Mouse (Mus musculus) hindbrain, embryonic 12.5 days (tissue): ENCODE data around the gene 1700025G04Rik. TPM values are rescaled to one million over a fixed set of nuclear protein-coding genes. Genes with fewer than 3 reads are reported as not detected.

ENCODE experiments used
- ATAC-seq: fragments of 200-750 bp; cut with Nextera tagmentation; 2 replicates; pipeline ENCODE4 v1.8.0; 2017; ENCODE audit warnings: moderate TSS enrichment; ENCODE audit not compliant: low FRiP score
- H3K27ac ChIP-seq: fragments of 300-500 bp; sonication (generic); 2 replicates; pipeline ENCODE4 v1.5.1; 2016; ENCODE audit warnings: mild to moderate bottlenecking
- H3K27me3 ChIP-seq: fragments of 300-500 bp; sonication (generic); 2 replicates; pipeline ENCODE4 v1.6.1; 2016; ENCODE audit warnings: mild to moderate bottlenecking
- H3K36me3 ChIP-seq: fragments of 300-500 bp; sonication (generic); 2 replicates; pipeline ENCODE4 v1.6.1; 2016; ENCODE audit warnings: mild to moderate bottlenecking
- H3K4me1 ChIP-seq: fragments of 300-500 bp; sonication (generic); 2 replicates; pipeline ENCODE4 v1.6.1; 2016
- H3K4me2 ChIP-seq: fragments of 300-500 bp; sonication (generic); replicated peaks from 2 replicates; pipeline ENCODE4 v1.6.1; 2016; ENCODE audit warnings: mild to moderate bottlenecking
- H3K4me3 ChIP-seq: fragments of 300-500 bp; sonication (generic); 2 replicates; pipeline ENCODE4 v1.5.1; 2016; ENCODE audit warnings: mild to moderate bottlenecking
- H3K9ac ChIP-seq: fragments of 300-500 bp; sonication (generic); 2 replicates; pipeline ENCODE4 v1.6.1; 2016; ENCODE audit warnings: mild to moderate bottlenecking, moderate library complexity
- H3K9me3 ChIP-seq: fragments of 300-500 bp; sonication (generic); replicated peaks from 2 replicates; pipeline ENCODE4 v1.6.1; 2016; ENCODE audit warnings: mild to moderate bottlenecking
- WGBS: fragments of 180-500 bp; shearing (Covaris S2); methylation state at CpG from one replicate; pipeline ENCODE4 v1.1.7; 2016; 5-methylcytosine and 5-hydroxymethylcytosine counted together
- polyA plus RNA-seq: library from polyadenylated mRNA; unstranded; fragments of >200 nt; fragmentation: Nextera tagmentation; extraction: Ambion mirVana; gene quantifications from 2 replicates; pipeline ENCODE4 v1.2.1, GENCODE M21; 2016

The 1700025G04Rik gene
- polyA plus RNA-seq, 1 experiment from 2014 or later, result 51.0 TPM

DNA sequence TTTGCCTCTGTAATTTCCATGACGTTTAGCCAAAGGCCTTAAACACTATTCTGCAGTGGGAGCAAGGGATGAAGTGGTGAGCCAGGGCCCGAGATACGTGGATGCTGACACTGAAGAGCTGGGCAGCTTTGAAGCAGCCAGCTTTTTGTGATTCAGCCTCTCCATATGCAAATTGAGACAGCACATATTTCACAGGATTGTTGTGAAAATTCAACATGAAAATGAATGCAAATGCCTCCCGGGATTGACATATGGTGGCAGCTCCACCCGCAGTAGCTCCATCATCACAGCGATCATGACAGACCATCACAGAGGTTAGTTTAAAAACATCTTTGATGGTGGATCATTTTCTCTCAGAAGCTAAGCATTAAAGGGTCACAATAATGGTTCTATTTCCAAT lies 85.4 kb downstream of the 1700025G04Rik start:
- no peak for ATAC-seq
- Histone ChIP-seq H3K27me3 (no peaks in the 10 kb centered on the region), H3K4me2 (no peak overlapping the region), H3K4me1 (peaks cover 30% of the 10 kb centered on the region; the same call in 1 of the 2 replicates), H3K9me3 (no peaks in the 10 kb centered on the region), H3K27ac (0 out of 2 replicates have a peak overlapping the region, but pooled peaks have one; percentile 46), H3K36me3 (peaks cover 10% of the 10 kb centered on the region; the same call in 1 of the 2 replicates), H3K9ac (no peak overlapping the region), H3K4me3 (no peak overlapping the region)
- 68% methylated on average over 6 of the region's 6 CpGs for WGBS

DNA sequence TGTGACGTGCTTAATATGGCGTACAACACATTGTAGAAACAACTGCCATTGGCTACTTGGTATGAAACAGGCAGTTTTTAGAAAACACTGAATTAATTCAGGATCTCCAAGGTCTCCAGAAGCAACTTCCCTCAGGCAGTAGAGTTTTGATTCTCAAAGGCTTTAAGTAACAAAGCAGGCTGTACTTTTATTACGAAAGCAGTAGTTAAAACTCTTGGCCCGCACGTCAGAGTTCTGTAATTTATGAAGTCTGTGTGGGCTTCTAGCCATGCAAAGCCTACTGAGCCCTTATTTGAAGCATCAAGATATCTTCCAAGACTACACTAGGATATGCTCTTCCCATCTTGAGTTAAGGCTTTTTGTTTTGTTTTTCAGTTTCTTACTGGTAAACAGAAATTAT lies 89.5 kb downstream of the 1700025G04Rik start:
- peaks cover 17% of the 10 kb centered on the region; the same call in 1 of the 2 replicates for H3K4me1 ChIP-seq
- 0 out of 2 replicates have a peak, but pooled peaks cover 4% of the 10 kb centered on the region for H3K36me3 ChIP-seq
- no peaks in the 10 kb centered on the region for H3K27me3 ChIP-seq
- H3K9ac ChIP-seq, result no peak overlapping the region
- no peak overlapping the region for H3K4me3 ChIP-seq
- no peak overlapping the region for H3K4me2 ChIP-seq
- H3K9me3 ChIP-seq, result no peaks in the 10 kb centered on the region
- no peak for ATAC-seq
- no peak overlapping the region for H3K27ac ChIP-seq
- WGBS, result 84% methylated on average over 5 of the region's 5 CpGs

DNA sequence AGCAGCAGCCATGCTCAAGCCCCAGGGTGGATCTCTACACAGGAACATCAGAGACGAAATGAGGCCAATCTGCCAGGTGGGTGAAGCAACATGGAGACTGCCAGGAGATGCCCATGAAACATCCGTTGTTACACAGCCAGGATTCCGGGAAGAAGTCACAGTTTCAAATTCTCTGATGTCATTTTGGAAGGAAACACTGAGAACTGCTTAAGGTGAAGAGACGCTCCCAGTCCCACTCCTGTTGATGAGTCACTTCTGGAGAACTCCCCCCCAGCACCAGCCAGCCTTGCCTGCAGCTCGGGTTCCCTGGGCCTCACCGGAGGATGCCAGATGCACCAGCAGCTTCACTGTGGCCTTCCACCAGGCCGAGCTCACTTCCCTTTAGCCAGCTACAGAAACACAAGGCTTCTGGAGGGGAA lies 90.5 kb downstream of the 1700025G04Rik start:
- Histone ChIP-seq H3K27ac (no peak overlapping the region), H3K9ac (no peak overlapping the region), H3K9me3 (no peaks in the 10 kb centered on the region), H3K4me3 (no peak overlapping the region), H3K27me3 (no peaks in the 10 kb centered on the region), H3K4me1 (peaks cover 15% of the 10 kb centered on the region), H3K36me3 (0 out of 2 replicates have a peak, but pooled peaks cover 4% of the 10 kb centered on the region), H3K4me2 (no peak overlapping the region)
- 75% methylated on average over 7 of the region's 7 CpGs for WGBS
- no peak for ATAC-seq

DNA sequence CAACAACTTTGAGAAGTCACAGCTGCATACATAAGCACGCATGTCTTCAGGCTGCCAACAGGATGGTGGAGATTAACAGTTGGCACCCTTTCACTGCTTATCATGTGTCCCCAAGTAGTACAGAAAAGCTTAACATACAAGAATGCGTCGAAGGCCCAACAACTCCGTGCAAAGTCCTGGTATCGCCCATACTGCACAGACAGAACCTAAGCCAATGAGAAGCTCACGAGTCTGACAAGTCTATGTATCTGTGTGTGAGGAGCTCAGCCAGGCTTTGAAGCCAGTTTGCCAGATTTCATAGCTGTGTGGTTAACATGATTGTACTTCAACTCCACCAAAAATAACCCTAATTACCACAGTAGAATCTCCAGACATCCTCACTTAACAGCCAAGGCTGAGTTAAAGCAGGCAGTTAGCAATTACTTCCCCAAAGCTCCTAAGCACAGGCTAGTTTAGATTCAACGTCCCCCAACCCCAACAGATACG lies 91.2 kb downstream of the 1700025G04Rik start:
- no peak for ATAC-seq
- Histone ChIP-seq H3K9ac (no peak overlapping the region), H3K9me3 (no peaks in the 10 kb centered on the region), H3K4me1 (peaks cover 18% of the 10 kb centered on the region), H3K4me3 (no peak overlapping the region), H3K27ac (no peak overlapping the region; the same call in 1 of the 2 replicates), H3K27me3 (no peaks in the 10 kb centered on the region), H3K36me3 (0 out of 2 replicates have a peak, but pooled peaks cover 3% of the 10 kb centered on the region), H3K4me2 (no peak overlapping the region)
- WGBS, result 83% methylated on average over 8 of the region's 8 CpGs

DNA sequence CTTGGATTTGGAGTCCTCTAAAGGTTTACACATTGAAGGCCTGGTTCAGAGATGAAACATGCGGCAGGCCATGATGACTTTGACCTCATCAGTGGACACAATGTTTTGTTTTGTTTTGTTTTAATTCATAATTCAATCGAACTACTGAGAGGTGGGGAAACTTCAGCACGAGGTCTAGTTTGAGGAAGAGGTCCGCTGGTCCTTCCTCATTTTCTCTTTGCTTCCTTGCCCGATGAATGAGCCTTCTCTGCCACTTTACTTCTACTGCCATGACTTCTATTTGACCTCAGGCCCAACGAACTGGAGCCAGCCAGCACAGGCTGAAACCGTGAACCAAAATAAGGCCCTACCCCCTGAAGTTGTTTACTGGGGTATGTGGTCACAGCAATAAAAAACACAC lies 92.3 kb downstream of the 1700025G04Rik start:
- H3K9ac ChIP-seq, result no peak overlapping the region
- 87% methylated on average over 7 of the region's 7 CpGs for WGBS
- peaks cover 17% of the 10 kb centered on the region for H3K4me1 ChIP-seq

DNA sequence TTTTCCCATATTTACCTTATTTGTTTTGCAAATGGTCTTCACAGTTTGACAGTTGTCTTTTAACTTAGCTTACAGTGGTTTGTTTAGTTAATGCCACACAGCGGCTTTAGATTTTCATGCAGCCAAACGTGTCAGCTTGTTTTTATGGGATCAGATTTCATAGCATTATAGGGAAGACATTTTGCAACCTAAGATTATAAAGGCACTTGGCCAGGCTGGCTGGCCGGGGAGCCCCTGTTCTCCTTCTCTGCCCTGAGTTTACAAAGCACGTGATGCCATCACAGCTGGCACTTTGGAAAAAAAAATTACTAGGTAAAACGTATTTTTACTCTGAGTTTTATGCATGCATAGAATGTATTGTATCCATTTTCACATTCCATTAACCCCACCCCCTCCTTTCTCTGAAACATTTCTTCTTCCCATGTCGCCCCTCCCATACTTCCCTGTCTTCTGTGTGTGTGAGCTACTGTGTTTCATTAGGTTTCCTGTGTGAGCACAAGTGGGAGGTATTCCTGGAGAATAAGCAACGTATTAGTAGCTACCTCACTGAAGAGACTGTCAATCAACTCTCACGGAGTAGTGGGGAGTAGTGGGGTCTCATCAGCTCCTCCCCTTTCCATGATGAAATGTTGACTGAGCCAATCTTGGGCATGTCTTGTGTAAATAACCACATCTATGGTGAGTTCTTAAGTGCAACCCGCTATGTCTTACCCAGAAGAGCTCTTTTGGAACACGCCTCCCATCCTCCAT lies 93.8 kb downstream of the 1700025G04Rik start:
- no peaks in the 10 kb centered on the region for H3K27me3 ChIP-seq
- no peak overlapping the region for H3K27ac ChIP-seq
- H3K9me3 ChIP-seq, result no peaks in the 10 kb centered on the region
- no peaks in the 10 kb centered on the region for H3K36me3 ChIP-seq
- ATAC-seq, result no peak
- 67% methylated on average over 10 of the region's 10 CpGs for WGBS
- H3K4me3 ChIP-seq, result no peak overlapping the region
- no peak overlapping the region for H3K4me2 ChIP-seq
- H3K9ac ChIP-seq, result no peak overlapping the region
- H3K4me1 ChIP-seq, result peaks cover 11% of the 10 kb centered on the region

More for the DNA sequence above, 92.3 kb downstream of the 1700025G04Rik start:
- H3K4me2 ChIP-seq, result no peak overlapping the region
- no peaks in the 10 kb centered on the region for H3K9me3 ChIP-seq
- H3K36me3 ChIP-seq, result no peaks in the 10 kb centered on the region
- no peak overlapping the region for H3K4me3 ChIP-seq
- no peaks in the 10 kb centered on the region for H3K27me3 ChIP-seq
- no peak overlapping the region for H3K27ac ChIP-seq
- no peak for ATAC-seq

DNA sequence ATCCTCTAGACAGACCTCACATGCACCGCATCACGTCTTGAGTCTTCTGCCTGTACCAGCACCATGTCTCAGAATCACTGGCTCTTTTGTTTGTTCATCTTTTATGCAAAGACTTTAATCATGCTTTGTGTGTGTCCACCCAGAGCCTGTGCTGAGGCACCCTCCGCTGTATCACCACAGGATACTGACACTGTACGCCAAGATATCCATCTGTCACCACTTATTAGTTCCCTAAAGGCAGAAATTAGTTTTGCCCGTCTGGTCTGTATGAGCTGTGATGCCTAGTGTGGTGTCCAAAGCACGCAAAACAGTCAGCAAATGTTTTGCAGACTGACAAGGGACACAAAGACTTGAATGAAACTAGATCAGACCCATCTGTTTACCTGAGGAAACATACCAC lies 95.7 kb downstream of the 1700025G04Rik start:
- H3K4me1 ChIP-seq, result peaks cover 14% of the 10 kb centered on the region
- H3K36me3 ChIP-seq, result no peaks in the 10 kb centered on the region
- no peaks in the 10 kb centered on the region for H3K27me3 ChIP-seq
- no peak overlapping the region for H3K9ac ChIP-seq
- no peaks in the 10 kb centered on the region for H3K9me3 ChIP-seq
- peak overlapping the region; percentile 60 for H3K27ac ChIP-seq
- ATAC-seq, result peak; percentile 55; the same call in 1 of the 2 replicates
- H3K4me3 ChIP-seq, result no peak overlapping the region
- WGBS, result 51% methylated on average over 6 of the region's 6 CpGs
- H3K4me2 ChIP-seq, result no peak overlapping the region

DNA sequence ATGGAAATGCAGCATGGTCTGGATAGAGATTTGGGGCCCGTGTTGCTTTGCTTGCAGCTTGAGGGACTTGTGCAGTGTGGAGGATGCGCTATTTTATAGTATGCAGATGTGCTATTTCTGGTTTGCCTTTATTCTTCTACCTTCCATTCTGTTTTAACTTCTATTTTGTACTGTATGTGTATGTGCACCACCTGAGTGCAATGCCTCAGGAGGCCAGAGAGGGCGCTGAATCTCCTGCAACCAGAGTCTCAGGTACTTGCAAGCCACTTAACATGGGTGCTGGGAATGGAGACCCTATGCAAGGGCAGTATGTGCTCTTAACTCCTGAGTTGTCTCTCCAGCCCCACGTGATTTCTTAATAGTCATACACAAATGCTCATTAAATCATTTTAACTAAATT lies 98.4 kb downstream of the 1700025G04Rik start:
- H3K9me3 ChIP-seq, result no peaks in the 10 kb centered on the region
- no peak for ATAC-seq
- H3K4me2 ChIP-seq, result no peak overlapping the region
- H3K27ac ChIP-seq, result no peak overlapping the region
- no peaks in the 10 kb centered on the region for H3K27me3 ChIP-seq
- 95% methylated on average over 4 of the region's 4 CpGs for WGBS
- H3K9ac ChIP-seq, result no peak overlapping the region
- no peak overlapping the region for H3K4me3 ChIP-seq
- no peaks in the 10 kb centered on the region for H3K36me3 ChIP-seq
- H3K4me1 ChIP-seq, result peaks cover 14% of the 10 kb centered on the region

DNA sequence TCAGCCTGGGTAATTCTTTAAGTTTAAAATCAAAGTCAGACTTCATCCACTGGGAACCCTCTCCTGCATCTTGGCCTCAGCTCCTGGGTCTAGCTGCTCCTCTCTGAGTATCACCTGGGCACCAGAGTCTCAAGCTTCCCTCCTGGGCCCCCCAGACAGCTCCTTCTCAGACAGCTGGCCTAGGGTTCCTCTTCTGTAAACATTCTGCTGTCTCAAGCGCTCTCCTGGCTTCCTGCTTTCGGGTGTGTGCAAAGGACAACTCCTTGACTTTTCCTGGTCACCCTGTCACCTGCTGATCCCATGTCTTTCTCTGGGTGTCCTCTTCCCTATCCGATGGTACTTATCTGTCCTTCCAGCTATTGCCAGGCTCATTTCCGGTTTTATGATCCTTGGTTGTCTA lies 99.3 kb downstream of the 1700025G04Rik start:
- H3K4me2 ChIP-seq, result no peak overlapping the region
- no peak overlapping the region for H3K27ac ChIP-seq
- H3K27me3 ChIP-seq, result no peaks in the 10 kb centered on the region
- H3K4me3 ChIP-seq, result no peak overlapping the region
- H3K9ac ChIP-seq, result no peak overlapping the region
- no peak for ATAC-seq
- H3K4me1 ChIP-seq, result peaks cover 14% of the 10 kb centered on the region
- WGBS, result 92% methylated on average over 4 of the region's 4 CpGs
- no peaks in the 10 kb centered on the region for H3K9me3 ChIP-seq
- no peaks in the 10 kb centered on the region for H3K36me3 ChIP-seq

DNA sequence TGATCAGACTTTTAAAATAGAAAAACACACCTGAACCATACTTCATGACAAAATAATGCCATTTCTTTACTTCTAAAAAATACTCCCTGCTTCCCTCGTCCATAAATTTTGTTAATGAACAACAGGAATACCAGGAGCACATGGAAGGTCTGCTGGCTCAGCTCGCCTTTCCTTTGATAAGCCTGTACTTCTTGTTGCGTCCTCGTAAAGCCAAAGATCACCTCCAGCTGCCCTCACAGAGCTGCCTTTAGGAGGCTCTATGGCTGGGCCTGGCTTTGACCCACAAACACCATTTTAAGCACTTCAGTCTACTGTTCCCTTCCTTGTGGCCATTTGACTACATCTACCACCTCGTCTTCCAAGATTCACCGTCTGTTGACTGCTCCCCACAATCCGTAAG lies 101.2 kb downstream of the 1700025G04Rik start:
- H3K27ac ChIP-seq, result no peak overlapping the region
- no peaks in the 10 kb centered on the region for H3K36me3 ChIP-seq

DNA sequence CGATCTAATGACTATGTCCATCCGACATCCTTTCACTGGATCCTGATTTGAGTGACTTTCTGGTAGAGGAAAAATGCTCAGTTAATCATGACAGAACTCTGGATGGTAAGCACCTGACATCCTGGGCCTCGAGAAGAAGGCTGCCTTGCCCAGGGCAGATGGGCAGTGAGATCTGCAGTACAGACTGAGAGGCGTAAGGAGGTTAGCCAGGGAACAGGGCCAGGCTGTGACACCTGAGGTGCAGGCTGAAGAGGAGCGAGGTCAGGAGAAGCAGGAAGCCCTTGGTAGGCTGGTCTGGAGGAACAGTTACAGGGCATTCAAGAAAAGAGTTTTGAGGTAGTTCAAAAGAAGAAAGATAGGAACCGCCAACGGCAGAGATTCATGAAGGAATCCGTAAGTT lies 101.9 kb downstream of the 1700025G04Rik start:
- no peak overlapping the region for H3K27ac ChIP-seq
- 90% methylated on average over 8 of the region's 8 CpGs for WGBS
- peaks cover 30% of the 10 kb centered on the region for H3K4me1 ChIP-seq

More for the DNA sequence above, 101.2 kb downstream of the 1700025G04Rik start:
- Histone ChIP-seq H3K9me3 (no peaks in the 10 kb centered on the region), H3K27me3 (no peaks in the 10 kb centered on the region), H3K9ac (no peak overlapping the region), H3K4me2 (no peak overlapping the region), H3K4me3 (no peak overlapping the region), H3K4me1 (peaks cover 24% of the 10 kb centered on the region)
- no peak for ATAC-seq
- 86% methylated on average over 7 of the region's 7 CpGs for WGBS

DNA sequence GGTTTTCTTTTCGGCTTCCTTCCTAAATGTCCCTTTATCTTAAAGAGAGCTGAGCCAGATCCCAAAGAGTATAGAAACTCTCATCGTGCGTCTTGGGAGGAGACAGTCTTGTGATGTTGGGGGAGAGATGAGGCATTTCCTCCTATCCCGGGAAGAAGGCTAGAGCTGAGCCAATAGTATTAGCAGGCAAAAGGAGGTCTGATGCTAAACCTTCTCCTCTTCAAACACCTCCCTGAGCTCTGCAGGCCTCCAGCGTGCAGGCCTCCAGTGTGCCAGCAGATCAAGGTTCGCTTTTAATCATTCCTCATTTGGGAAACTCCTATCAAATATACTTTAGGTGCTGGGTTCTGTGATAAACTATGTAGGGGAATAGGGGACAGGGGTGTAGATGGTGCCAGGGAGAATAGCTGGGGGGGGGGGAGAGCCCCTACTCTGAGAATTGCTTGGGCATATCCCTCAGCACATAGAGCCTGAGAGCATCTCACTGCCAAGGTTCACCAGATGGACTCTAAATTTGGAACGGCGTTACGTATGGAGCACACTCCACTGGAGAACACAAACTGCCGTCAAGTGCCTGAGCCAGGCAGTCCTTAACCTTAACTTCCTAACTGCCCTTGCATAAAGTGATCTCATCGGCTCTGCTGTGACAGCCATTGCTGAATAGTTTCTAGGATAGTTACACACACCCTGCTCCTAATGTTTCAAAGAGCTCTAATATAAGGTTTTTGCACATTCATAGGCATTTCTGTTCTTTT lies 103.7 kb downstream of the 1700025G04Rik start:
- H3K9me3 ChIP-seq, result no peaks in the 10 kb centered on the region
- H3K36me3 ChIP-seq, result no peaks in the 10 kb centered on the region
- WGBS, result 84% methylated on average over 11 of the region's 11 CpGs

More for the DNA sequence above, 101.9 kb downstream of the 1700025G04Rik start:
- H3K4me3 ChIP-seq, result no peak overlapping the region
- no peaks in the 10 kb centered on the region for H3K9me3 ChIP-seq
- H3K4me2 ChIP-seq, result no peak overlapping the region
- H3K36me3 ChIP-seq, result no peaks in the 10 kb centered on the region
- ATAC-seq, result no peak
- H3K27me3 ChIP-seq, result no peaks in the 10 kb centered on the region
- no peak overlapping the region for H3K9ac ChIP-seq

More for the DNA sequence above, 103.7 kb downstream of the 1700025G04Rik start:
- no peak overlapping the region for H3K4me2 ChIP-seq
- H3K27ac ChIP-seq, result no peak overlapping the region
- peaks cover 31% of the 10 kb centered on the region for H3K4me1 ChIP-seq
- no peaks in the 10 kb centered on the region for H3K27me3 ChIP-seq
- ATAC-seq, result no peak
- no peak overlapping the region for H3K9ac ChIP-seq
- H3K4me3 ChIP-seq, result no peak overlapping the region
